Mouse (Mus musculus) A20 (cell line): ENCODE results near the gene Mdh2.

Experiments
- DNase-seq: peaks from one replicate; pipeline ENCODE4 v3.0.0-alpha.2; 2011; ENCODE audit warnings: low read depth, low spot score

The Mdh2 gene

GRCm38 (mm10) chr5:135835492-135835858 lies 57.2 kb downstream of the Mdh2 start:
- DNase-seq: no peak

GRCm38 (mm10) chr5:135835981-135836380 lies 57.7 kb downstream of the Mdh2 start:
- no peak for DNase-seq
